Mouse (Mus musculus) cortical plate, adult 2 months (tissue): ENCODE results near the gene Scnn1a. TPM values are rescaled to one million over a fixed set of nuclear protein-coding genes. Genes with fewer than 3 reads are reported as not detected.

ENCODE experiments used
- H3K27ac ChIP-seq: fragments of 200-500 bp; 2 replicates; pipeline ENCODE4 v1.5.1; 2012; ENCODE audit warnings: low read length, control low read depth, inconsistent platforms; ENCODE audit not compliant: insufficient read depth
- H3K4me1 ChIP-seq: fragments of 200-500 bp; 2 replicates; pipeline ENCODE4 v1.6.1; 2011; ENCODE audit warnings: low read length; ENCODE audit not compliant: control insufficient read depth, insufficient read depth
- H3K4me3 ChIP-seq: fragments of 200-500 bp; 2 replicates; pipeline ENCODE4 v1.5.1; 2011; ENCODE audit warnings: mild to moderate bottlenecking, low read length, control low read depth; ENCODE audit not compliant: insufficient read depth
- CTCF ChIP-seq: fragments of 200-500 bp; IDR thresholded peaks from 2 replicates; pipeline ENCODE4 v1.5.1; 2011; ENCODE audit warnings: mild to moderate bottlenecking, control low read depth, low read length; ENCODE audit not compliant: insufficient read depth; ENCODE audit errors: extremely low read depth
- POLR2A ChIP-seq: fragments of 200-500 bp; IDR thresholded peaks from 2 replicates; pipeline ENCODE4 v1.6.1; 2011; ENCODE audit warnings: mild to moderate bottlenecking, low read length, control low read depth; ENCODE audit not compliant: insufficient read depth; ENCODE audit errors: extremely low read depth
- polyA plus RNA-seq: library from polyadenylated mRNA; depleted of rRNA; stranded (reverse); fragments of >200 nt; gene quantifications from 2 replicates; pipeline ENCODE4 v1.2.3, GENCODE M21; 2012

Scnn1a gene
- polyA plus RNA-seq, 1 experiment, result 4.7 TPM

DNA sequence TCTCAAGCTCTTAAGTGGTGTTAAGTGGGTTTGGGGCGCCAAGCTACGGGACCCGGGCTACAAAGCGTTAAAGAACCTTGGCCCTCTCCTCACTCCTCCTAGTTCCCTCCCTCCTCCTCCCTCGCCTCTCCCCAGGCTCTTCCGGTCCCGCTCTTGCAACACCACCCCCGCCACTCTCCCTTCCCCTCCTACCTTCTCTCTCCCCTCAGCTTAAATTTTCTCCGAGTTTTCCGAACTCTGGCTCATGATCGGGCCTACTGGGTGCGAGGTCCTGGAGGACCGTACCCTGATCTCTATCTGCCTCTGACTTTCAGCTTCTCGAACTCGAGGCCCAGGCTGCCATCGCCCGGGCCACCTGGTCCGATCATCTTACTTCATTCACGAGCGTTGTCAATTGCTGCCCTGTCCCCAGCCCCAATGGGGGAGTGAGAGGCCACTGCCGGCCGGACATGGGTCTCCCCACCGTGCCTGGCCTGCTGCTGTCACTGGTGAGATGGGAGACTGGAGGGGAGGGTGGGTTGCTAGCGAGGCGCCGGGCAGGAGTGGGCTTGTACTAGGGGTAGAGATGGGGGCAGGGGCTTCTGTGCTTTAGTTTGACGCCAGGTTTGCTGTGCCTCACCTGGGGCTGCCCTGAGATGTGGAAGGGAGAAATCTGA is 29.2 kb downstream of the Scnn1a start:
- TF ChIP-seq POLR2A (no peak), CTCF (no peak)
- peak overlapping the region; percentile 68; the same call in 1 of the 2 replicates for H3K27ac ChIP-seq
- peak overlapping the region; percentile 39 for H3K4me3 ChIP-seq
- H3K4me1 ChIP-seq, result no peaks in the 10 kb centered on the region

DNA sequence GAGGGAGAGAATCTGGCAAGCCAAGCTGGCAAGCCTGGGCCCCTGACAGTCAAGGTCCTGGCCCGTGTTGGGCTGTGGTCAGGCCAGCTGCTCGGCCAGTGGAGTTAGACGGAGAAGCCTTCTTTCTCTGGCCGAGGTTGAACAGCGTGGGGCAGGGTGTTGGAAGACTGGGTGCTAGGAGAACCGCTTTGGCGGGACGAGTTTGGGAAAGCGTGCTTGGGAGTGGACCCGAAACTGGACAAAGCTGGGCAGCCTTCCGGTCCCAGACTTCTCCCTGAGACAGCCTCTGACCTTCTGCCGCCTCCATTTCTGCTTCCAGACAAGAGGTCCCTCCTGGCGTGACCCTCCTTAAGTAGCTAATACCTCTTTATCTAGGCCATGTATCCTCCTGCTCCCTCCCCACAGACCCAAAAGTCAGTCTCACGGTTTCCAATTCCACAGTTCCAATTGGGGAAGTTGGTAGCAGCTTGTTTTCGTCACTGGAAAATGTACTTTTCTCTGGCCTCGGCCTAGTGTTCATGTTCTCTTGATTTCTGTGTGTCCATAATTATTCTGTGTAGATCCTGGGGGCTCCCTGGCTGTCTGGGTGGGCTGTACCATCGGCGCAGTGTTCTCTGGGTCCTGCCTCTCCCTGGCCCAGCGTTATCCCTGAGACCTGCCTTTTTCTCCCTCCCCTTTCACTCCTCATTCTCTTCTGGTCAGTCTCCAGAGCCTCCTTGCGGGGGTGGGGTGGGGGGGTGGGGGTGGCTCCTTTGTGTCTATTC is 30.0 kb downstream of the Scnn1a start:
- H3K27ac ChIP-seq, result peak overlapping the region; percentile 48; the same call in 1 of the 2 replicates
- peaks cover 5% of the 10 kb centered on the region; the same call in 1 of the 2 replicates for H3K4me1 ChIP-seq
- no peak for TF ChIP-seq CTCF
- no peak for TF ChIP-seq POLR2A
- H3K4me3 ChIP-seq, result peak overlapping the region; percentile 39

DNA sequence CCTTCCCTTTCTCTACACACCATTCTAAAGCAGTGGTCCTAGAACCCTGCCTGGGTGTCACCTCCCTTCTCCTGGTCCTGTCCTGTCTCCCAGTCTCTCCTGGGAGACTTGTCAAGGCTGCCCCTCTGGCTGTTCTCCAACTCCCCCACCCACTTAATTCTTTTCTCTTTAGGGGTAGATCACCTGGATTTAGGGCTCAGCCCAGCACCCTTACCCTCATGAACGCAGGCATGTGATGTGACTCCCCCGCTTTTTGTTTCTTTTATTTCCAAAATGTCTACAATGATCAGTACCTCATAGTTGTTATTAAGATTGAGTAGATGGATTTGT is 30.5 kb downstream of the Scnn1a start:
- Histone ChIP-seq H3K4me1 (peaks cover 5% of the 10 kb centered on the region; the same call in 1 of the 2 replicates), H3K4me3 (no peak overlapping the region), H3K27ac (no peak overlapping the region)
- TF ChIP-seq POLR2A (no peak), CTCF (no peak)

DNA sequence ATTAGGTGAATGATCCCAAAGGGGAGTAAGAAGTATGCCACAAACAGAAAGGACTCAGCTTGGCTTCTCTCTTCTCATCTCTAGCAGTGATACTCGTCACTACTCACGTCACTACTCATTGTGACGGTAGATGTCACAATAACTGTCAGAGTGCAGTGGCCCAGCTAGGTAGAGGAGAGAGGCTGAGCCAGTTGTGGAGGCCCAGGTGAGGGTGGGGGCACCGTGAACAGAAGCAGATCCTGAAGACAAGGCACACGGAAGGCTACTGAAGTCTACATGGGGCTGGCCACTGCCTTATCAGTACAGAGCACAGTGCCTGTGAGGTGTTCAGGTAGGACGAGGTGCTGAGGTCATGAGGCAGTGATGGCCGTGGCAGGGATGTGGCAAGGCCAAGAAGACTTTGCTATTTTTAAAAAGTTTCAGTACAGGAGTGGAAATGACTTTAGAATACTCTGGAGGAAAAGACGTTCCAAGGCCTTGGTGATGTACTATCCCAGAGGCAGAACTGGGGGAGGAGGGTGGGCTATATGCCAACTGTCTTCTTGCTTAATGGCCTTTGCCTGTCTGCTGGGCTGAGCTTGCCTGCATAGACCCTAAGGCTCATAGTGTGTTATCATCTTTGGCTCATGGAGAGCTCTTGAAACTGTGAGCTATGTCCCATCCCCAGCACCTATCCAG is 31.0 kb downstream of the Scnn1a start:
- TF ChIP-seq CTCF (no peak), POLR2A (no peak)
- H3K4me3 ChIP-seq, result no peak overlapping the region
- H3K4me1 ChIP-seq, result peaks cover 5% of the 10 kb centered on the region; the same call in 1 of the 2 replicates
- H3K27ac ChIP-seq, result no peak overlapping the region

DNA sequence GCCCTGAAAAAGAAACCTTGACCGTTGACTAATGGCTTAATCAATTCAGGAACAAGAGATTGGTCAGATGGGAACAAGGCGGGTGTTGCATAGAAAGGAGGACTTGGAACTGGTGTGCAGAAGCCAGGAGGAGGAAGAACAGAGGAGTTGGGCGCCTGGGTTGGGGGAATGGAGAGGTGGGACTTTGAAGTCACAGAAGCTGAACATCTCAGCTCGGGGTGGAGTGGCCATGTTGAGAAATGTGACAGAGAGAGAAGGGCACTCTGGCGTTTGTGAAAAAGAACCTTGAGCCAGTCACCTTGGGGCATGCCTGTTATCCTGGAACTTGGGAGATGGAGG is 31.6 kb downstream of the Scnn1a start:
- TF ChIP-seq CTCF, result no peak
- TF ChIP-seq POLR2A, result no peak
- H3K27ac ChIP-seq, result no peak overlapping the region
- no peak overlapping the region for H3K4me3 ChIP-seq
- peaks cover 5% of the 10 kb centered on the region; the same call in 1 of the 2 replicates for H3K4me1 ChIP-seq

DNA sequence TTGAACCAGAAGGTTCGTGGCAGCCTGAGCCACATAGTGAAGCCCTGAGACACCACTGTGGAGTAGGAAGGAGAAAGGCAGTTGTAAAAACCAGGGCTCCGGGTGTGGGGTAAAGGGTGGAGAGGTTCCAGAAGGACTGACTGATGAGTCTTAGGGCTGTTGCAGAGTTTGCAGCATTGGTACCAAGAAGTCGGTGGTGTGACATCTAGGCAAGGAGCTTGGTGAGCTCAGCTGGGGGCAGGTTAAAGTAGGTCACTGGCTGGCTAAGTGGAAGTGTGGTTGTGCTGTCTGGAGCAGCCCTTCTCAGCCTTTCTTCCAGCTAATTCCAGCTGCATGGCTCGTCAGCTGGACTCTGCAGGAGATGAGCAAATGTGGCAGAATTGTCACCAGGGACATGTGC is 32.4 kb downstream of the Scnn1a start:
- Histone ChIP-seq H3K27ac (no peak overlapping the region), H3K4me1 (peaks cover 5% of the 10 kb centered on the region; the same call in 1 of the 2 replicates), H3K4me3 (no peak overlapping the region)
- TF ChIP-seq CTCF (no peak), POLR2A (no peak)

DNA sequence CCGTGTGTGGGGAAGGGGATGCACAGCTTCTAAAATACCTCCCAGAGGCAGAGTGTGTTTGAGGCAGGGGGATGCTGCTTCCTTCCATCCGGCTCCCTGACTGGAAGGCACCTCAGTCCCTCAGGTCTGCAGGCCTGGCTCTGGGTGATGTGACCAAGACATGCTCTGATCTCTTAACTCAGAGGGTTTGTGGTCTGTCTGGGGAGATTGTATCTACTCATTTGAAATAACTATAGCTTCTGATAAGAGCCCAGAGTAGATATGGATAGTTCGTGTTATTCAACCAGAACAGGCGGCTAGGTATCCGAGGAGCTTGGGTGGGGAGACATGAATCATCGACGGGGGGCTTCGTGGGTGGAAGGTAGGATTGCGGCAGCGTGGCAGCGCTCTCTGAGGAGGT is 32.8 kb downstream of the Scnn1a start:
- H3K27ac ChIP-seq, result no peak overlapping the region
- peaks cover 5% of the 10 kb centered on the region; the same call in 1 of the 2 replicates for H3K4me1 ChIP-seq
- TF ChIP-seq CTCF (no peak), POLR2A (no peak)
- H3K4me3 ChIP-seq, result no peak overlapping the region

DNA sequence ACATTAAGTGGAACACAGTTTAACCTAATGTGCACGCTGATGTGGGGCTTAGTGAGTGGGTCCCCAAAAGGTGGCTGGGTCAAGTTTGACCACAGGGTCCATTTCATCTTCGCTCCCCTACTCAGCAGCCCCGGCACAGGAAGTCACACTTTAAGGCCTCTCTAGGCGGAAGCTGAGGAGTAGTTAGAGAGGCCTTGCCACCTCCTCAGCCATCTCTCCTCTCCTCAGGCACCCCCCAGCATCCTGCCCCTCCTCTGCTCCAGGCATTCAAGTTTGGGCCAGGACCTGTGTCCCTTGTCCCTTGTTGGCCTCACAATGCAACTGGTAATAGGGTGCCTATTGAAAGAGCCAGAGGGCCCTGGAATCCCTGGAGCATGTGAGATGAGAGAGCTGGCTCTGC is 33.2 kb downstream of the Scnn1a start:
- H3K4me3 ChIP-seq, result no peak overlapping the region
- no peak for TF ChIP-seq POLR2A
- TF ChIP-seq CTCF, result no peak
- peaks cover 5% of the 10 kb centered on the region; the same call in 1 of the 2 replicates for H3K4me1 ChIP-seq
- no peak overlapping the region for H3K27ac ChIP-seq

DNA sequence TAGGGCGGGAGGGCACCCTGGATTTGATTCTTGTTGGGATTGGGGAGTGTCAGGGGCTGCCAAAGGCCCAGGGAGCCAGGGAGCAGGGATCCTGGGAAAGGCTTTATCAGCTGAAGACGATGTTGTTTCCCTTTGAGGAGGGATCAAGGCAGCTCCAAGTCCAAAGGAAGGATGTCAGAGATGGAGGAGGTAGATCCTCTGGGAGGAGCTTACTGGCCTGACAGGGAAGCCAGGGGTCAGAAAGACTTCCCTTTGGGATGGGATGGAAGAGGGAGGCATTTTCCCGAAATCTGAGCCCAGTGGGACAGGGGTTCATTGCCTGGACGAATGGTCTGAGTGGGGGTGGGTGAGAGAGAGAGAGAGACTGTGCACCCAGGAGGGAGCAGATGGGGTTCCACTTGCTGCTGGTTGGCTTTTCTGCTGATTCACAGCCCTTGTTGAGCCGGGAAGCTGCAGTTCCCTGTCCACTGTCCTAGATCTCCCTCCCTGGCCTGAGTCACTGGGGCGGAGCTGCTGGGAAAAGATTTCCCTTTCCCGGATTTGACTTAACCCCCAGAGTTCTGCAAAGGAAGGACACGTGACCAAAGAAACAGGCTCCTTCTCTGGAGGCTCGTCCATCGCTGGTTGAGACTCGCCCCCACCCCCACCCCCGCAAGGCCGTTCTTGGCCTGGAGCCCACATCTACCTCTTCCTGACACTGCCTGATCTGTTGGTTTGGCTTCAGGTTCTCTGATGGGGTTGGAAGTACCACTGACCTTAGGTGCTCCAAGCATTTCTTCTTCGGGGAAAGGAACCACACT is 34.1 kb downstream of the Scnn1a start:
- Histone ChIP-seq H3K4me1 (peaks cover 5% of the 10 kb centered on the region; the same call in 1 of the 2 replicates), H3K4me3 (no peak overlapping the region), H3K27ac (no peak overlapping the region)
- TF ChIP-seq CTCF, result no peak
- no peak for TF ChIP-seq POLR2A
